Mouse (Mus musculus): Measurements from ENCODE around the gene Eif4a1.

- TF ChIP-seq CTCF (IDR thresholded peaks at IDR 0.05 in 2 of 3, conservative IDR thresholded peaks at IDR 0.05 in 1 of 3; ENCODE audit: control insufficient read depth in 1 of 3, insufficient read depth in 1 of 3, low read depth in 2 of 3, low read length in 3 of 3, poor library complexity in 1 of 3, severe bottlenecking in 1 of 3), result no peak
- TF ChIP-seq POLR2AphosphoS2 (IDR thresholded peaks at IDR 0.05; ENCODE audit: low read length), result no peak
- no peak for TF ChIP-seq GABPA (IDR thresholded peaks at IDR 0.05; ENCODE audit: low read depth, low read length)
- no peak for TF ChIP-seq SMC3 (IDR thresholded peaks at IDR 0.05; ENCODE audit: low read depth, low read length)
- TF ChIP-seq KAT2A (conservative IDR thresholded peaks at IDR 0.05; ENCODE audit: low read depth, low read length), result no peak
- no peak for TF ChIP-seq POLR2A (IDR thresholded peaks at IDR 0.05; ENCODE audit: control insufficient read depth in 1 of 2, insufficient read depth in 1 of 2, low read depth in 1 of 2, low read length in 2 of 2, poor library complexity in 1 of 2)
- no peak for TF ChIP-seq RCOR1 (IDR thresholded peaks at IDR 0.05; ENCODE audit: low read depth, low read length)
- no peak for TF ChIP-seq MEF2A (IDR thresholded peaks at IDR 0.05; ENCODE audit: extremely low read depth, insufficient replicate concordance, low read depth, low read length, poor library complexity, severe bottlenecking)
- no peak for TF ChIP-seq MAX (IDR thresholded peaks at IDR 0.05; ENCODE audit: low read length)
- TF ChIP-seq ZNF384 (IDR thresholded peaks at IDR 0.05; ENCODE audit: low read depth, low read length), result no peak
- TF ChIP-seq ELF1 (IDR thresholded peaks at IDR 0.05; ENCODE audit: low read depth, low read length), result no peak
- no peak for TF ChIP-seq UBTF (IDR thresholded peaks at IDR 0.05; ENCODE audit: borderline replicate concordance, insufficient read depth, low read depth, low read length)
- no peak for TF ChIP-seq ZMIZ1 (IDR thresholded peaks at IDR 0.05; ENCODE audit: low read depth, low read length)
These were observed 12.7 kb upstream of the Eif4a1 start for GRCm38 (mm10) chr11:69684936-69685335.

Data from MEL (cell line).